In genomic region chr10:20474831-20475230, GRCm38 (mm10) we compare ENCODE assay signal across 9 mouse cellular contexts.
DNase-seq lines count a peak whose midpoint lies in the region; ATAC-seq lines count a peak whose summit lies in the region.
"Had no signal": no experiment of that assay in that cellular context is flagged by ENCODE, and none has a peak within 500 bp of the region (broad histone marks: within the 10 kb centered on the region; RNA-seq: fewer than 3 reads in every experiment).

No protein-coding gene starts in this region.

- intact Hi-C loops in left cerebral cortex, postnatal 4 days (cut with DNase I): no loop called here

- peak; percentile 69 for ATAC-seq in frontal cortex, adult (ENCODE audit: low TSS enrichment)

- DNase-seq in left cerebral cortex, adult 8-10 months (ENCODE audit: low spot score in 2 of 2): peak; percentile 12 to 27
- DNase-seq in left cerebral cortex, postnatal 4 days: no peak
- DNase-seq in layer of hippocampus, postnatal 36 days: peak; percentile 33 to 42
- DNase-seq in right cerebral cortex, postnatal 25 days: peak; percentile 6
- no peak for DNase-seq in lung, adult 18-20 months
- no peak for DNase-seq in cerebellum, adult 18-20 months
- DNase-seq: adrenal gland, postnatal 10 days; lung, embryonic 14.5 days had no signal

Comparison
In these comparisons a context has a peak if more than half of its experiments do, and no peak if none do; other contexts are left out.
1. DNase-seq: peak in left cerebral cortex, adult 8-10 months (2 of 2), layer of hippocampus, postnatal 36 days (2 of 2) and right cerebral cortex, postnatal 25 days (single experiment); none in left cerebral cortex, postnatal 4 days (single experiment), lung, adult 18-20 months (0 of 2) and cerebellum, adult 18-20 months (0 of 2).